Mouse (Mus musculus): ENCODE data around the gene H2-M10.1.
A peak's percentile ranks its signal among the peaks of the same experiment; 100 is the strongest.
"Not testable (repeated sequence)": the region's sequence is repeated elsewhere in the genome, so short reads cannot be mapped to it uniquely, and the experiment has no call there.

The H2-M10.1 gene

GRCm38 (mm10) chr17:36326055-36326454, at the start of gene H2-M10.1:
H2-M10.1 (minus strand) TSS chr17:36326155.
- no peak for DNase-seq

GRCm38 (mm10) chr17:36368317-36368716, 42.4 kb upstream of the H2-M10.1 start, which contains the start of gene H2-M10.3:
H2-M10.3 (minus strand) TSS chr17:36368417.
- DNase-seq, result not testable (repeated sequence)

GRCm38 (mm10) chr17:36362404-36362803, 36.4 kb upstream of the H2-M10.1 start:
- DNase-seq, result not testable (repeated sequence)

- peak; percentile 48 for DNase-seq
Observed at GRCm38 (mm10) chr17:36357512-36357911, 31.6 kb upstream of the H2-M10.1 start.

GRCm38 (mm10) chr17:36355763-36356162, 29.8 kb upstream of the H2-M10.1 start:
- DNase-seq, result no peak

GRCm38 (mm10) chr17:36355343-36355742, 29.4 kb upstream of the H2-M10.1 start:
- peak; percentile 66 for DNase-seq

- DNase-seq, result no peak
Observed at GRCm38 (mm10) chr17:36315689-36316253, 10.2 kb downstream of the H2-M10.1 start.

- peak; percentile 89 for DNase-seq
Observed at GRCm38 (mm10) chr17:36315041-36315688, 10.8 kb downstream of the H2-M10.1 start.

- peak; percentile 60 for DNase-seq
Observed at GRCm38 (mm10) chr17:36314511-36314910, 11.4 kb downstream of the H2-M10.1 start.

GRCm38 (mm10) chr17:36309293-36309692, 16.7 kb downstream of the H2-M10.1 start:
- DNase-seq, result no peak

GRCm38 (mm10) chr17:36308855-36309254, 17.1 kb downstream of the H2-M10.1 start:
- DNase-seq, result peak; percentile 91

- DNase-seq, result no peak
Observed at GRCm38 (mm10) chr17:36286390-36286789, 39.6 kb downstream of the H2-M10.1 start, which contains the start of gene H2-M10.2. H2-M10.2 (minus strand) TSS chr17:36286490.

- DNase-seq, result no peak
Observed at GRCm38 (mm10) chr17:36281521-36282245, 44.3 kb downstream of the H2-M10.1 start.

- no peak for DNase-seq
Observed at GRCm38 (mm10) chr17:36274776-36275175, 51.2 kb downstream of the H2-M10.1 start.

GRCm38 (mm10) chr17:36273796-36274195, 52.2 kb downstream of the H2-M10.1 start:
- no peak for DNase-seq
